Mouse (Mus musculus): ENCODE results near the gene Sox18. TPM values are rescaled to one million over a fixed set of nuclear protein-coding genes. Genes with fewer than 3 reads are reported as not detected.

The Sox18 gene
- polyA plus RNA-seq (2017; shearing (Covaris generic)) = 1 to 10 TPM in 1 of 2 experiments, not detected in 1; 1.5 TPM

DNA sequence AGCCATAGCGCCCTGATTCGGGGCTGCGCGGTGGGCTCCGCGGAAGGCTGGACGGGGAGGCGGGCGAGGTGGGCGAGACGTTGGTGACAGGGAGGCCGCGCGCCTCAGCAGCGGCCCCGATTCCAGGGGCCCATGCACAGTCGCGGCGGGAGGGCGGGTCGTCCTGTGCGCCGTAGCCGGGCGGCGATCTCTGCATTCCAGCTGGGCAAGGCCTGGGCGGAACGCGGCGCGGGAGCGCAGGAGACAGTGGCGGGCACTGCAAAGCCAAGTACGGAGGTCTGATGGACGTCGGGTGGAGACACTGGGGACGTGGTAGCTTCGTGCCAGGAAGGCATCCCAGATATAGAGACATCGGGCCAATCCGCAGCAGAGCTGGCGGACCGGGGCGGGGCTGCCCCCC, at the start of gene Sox18:
TSS of gene Sox18 (minus strand) at position 315 of the 400 bp plus-strand sequence.

DNA sequence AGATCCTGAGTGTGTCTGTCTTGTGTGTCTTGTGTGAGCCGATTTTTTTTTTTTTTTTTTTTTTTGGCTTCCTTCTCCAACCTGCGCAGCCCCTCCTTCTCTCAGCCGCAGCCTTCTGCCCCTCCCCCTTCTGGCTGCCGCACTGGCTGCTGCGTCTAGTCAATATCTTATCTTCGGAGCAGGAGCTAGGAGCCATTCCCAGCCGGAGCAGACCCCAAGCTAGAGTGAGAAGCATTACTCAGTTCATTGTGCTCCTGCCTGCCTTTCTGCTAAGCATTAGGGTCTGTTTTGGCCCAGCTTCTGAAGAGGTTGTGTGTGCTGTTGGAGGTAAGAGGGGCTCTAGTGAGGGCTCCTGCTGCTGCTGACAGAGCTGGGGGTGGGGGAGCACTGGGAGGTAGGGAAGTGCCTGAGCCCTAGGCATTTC, 43.5 kb upstream of the Sox18 start, which contains the start of gene Oprl1:
TSS of gene Oprl1 (plus strand) at position 114 of the 424 bp plus-strand sequence.

DNA sequence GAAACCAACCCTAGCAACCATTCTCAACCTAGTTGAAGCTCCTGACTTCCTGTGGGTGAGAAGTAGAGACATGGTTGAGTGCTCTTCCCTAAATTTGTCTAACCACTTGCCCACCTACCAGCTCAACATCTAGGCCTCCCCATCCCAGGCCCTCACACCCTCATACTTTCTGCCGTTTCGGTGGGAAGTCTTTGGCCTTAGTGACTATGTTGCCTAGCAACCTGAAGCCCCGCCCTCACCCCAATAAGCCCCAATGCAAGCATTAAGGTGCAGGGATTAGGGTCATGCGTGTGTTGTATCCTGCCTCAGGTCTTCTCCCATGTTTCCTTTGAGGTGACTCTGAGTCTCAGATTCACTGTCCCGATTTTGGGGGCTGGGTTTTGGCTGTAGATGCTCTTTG, 26.8 kb upstream of the Sox18 start, which contains the start of gene Lkaaear1:
TSS of gene Lkaaear1 (minus strand) at position 202 of the 400 bp plus-strand sequence.

DNA sequence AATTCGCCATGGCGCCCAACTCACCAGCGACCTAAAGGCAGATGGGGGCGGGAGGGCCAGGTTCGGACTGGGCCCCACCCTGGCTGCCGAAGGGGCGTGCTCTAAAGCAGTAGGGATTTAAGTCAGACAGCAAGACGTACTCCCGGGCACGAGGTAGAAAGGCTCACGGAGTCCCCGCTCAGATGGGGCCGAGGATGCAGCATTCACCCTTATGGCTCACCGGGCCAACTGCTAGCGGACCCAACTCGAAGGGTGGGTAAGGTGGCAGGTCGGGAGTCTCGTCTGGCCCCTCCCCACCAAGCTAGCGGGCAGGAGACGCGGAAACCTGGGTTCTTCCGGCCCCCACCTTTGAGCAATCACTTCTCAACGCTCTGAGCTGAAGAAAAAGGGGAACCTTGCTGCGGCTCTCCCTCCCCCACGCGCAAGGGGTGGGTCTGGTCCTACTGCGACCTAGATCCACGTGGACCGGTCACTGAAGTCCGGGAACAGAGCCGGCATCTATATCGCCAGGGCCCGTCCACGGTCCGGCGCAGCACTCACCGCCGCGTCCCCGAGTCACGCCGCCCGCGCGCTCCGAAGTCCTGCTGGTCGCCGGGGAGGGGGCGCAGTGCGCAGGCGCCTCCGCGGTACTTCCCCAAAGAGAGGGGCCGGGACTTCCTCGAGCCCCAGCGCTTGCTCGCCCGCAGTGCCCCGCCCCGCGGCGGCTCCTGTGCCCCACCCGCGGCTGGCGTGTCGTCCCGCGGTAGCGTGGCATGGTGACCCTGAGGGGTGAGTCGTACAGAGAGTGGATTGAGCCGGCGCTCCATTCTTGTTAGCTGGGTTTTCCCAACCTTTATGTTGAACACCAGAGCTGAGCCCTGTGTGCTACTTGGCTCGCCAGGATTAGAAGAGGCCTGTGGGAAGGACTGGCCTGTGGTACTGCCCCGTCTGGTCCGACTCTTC, 22.2 kb upstream of the Sox18 start, which contains the start of gene Rgs19:
TSS of gene Rgs19 (minus strand) at position 639 of the 942 bp plus-strand sequence.

DNA sequence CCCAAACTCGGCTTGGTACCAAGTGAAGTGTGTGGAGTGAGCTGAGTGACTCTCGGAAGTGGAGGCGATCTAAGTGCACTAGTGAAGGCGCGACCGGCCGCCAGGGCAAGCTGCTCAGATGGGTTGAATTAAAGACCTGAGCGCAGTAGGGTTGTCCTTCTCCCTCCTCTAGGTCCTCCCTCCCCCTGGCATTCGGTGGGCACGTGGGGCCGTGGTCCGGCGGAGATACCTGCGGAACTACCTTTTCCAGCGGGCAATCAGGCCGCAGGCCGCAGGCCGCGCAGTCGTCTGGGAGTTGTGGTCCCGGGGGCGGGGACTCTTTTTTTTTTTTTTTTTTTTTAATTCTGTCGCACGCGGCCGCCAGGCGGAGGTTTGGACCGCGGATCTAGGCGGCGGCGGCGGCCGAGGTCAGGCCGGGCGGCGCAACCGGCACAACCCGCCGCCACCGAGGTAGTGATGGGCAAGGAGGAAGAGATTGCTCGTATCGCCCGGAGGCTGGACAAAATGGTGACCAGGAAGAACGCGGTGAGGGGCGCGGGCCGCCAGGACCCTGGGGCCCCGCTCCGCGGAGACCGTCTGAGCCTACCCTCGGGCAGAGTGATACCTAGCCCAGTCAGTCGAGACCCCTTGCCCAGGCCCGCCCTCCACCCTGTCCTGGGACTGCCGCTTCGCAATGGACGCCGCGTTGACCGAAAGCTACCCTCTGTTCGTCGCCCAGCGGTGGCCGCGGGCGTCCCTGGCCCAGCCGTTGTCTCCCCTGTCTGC, 8.7 kb upstream of the Sox18 start, which contains the start of gene Tcea2:
TSS of gene Tcea2 (plus strand) at position 360 of the 765 bp plus-strand sequence.

DNA sequence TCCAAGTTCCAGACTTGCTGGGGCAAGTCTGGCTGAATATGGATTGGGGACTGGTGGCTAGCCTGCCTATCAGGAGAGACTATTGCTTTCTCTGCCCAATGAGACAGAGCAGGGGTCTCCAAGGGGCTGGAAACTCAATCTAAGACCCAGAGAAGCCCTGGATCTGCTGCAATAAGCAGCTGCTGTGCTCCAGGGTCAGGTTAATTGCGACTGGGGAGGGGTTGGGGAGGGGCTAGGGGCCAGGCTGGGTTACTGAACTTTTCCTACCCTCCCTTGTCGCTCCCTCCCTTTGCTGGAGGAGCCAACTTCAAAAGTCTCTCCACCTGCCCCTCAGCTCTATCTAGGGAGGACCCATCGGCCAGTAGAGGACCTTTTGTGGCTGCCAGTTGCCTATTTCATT, 14.7 kb downstream of the Sox18 start, which contains the start of gene Gm29797:
TSS of gene Gm29797 (plus strand) at position 301 of the 400 bp plus-strand sequence.

Other genes with a start within 250 kb of the Sox18 start
- 1 to 10 TPM; 2.1 to 2.2 TPM for gene Zbtb46, start 212.2 kb downstream of the Sox18 start, polyA plus RNA-seq (2017; shearing (Covaris generic))
- 1 to 10 TPM in 1 of 2 experiments, under 1 TPM in 1; 0.66 to 2.1 TPM for gene Abhd16b, start 178.4 kb downstream of the Sox18 start, polyA plus RNA-seq (2017; shearing (Covaris generic))
- 10 to 100 TPM; 79.6 to 96.6 TPM for gene Tpd52l2, start 174.5 kb downstream of the Sox18 start, polyA plus RNA-seq (2017; shearing (Covaris generic))
- gene Dnajc5, start 151.2 kb downstream of the Sox18 start, polyA plus RNA-seq (2017; shearing (Covaris generic)) = 100 to 1,000 TPM in 1 of 2 experiments, 10 to 100 TPM in 1; 94.2 to 122 TPM
- 100 to 1,000 TPM; 197 to 240 TPM for gene Uckl1, start 86.7 kb downstream of the Sox18 start, polyA plus RNA-seq (2017; shearing (Covaris generic))
- 100 to 1,000 TPM in 1 of 2 experiments, 10 to 100 TPM in 1; 85.7 to 111 TPM for gene Prpf6, start 79.8 kb downstream of the Sox18 start, polyA plus RNA-seq (2017; shearing (Covaris generic))
- 10 to 100 TPM; 23.9 to 37.2 TPM for gene Zfp512b, start 78.8 kb downstream of the Sox18 start, polyA plus RNA-seq (2017; shearing (Covaris generic))
- gene Samd10, start 72.4 kb downstream of the Sox18 start, polyA plus RNA-seq (2017; shearing (Covaris generic)) = 10 to 100 TPM; 33.2 to 43.9 TPM
- not detected for gene Gm29797, start 14.6 kb downstream of the Sox18 start, polyA plus RNA-seq (2017; shearing (Covaris generic))
- 10 to 100 TPM; 20.4 to 20.6 TPM for gene Tcea2, start 8.7 kb upstream of the Sox18 start, polyA plus RNA-seq (2017; shearing (Covaris generic))
- gene Rgs19, start 22.3 kb upstream of the Sox18 start, polyA plus RNA-seq (2017; shearing (Covaris generic)) = 100 to 1,000 TPM; 186 to 225 TPM
- not detected for gene Lkaaear1, start 26.8 kb upstream of the Sox18 start, polyA plus RNA-seq (2017; shearing (Covaris generic))
- gene Oprl1, start 43.4 kb upstream of the Sox18 start, polyA plus RNA-seq (2017; shearing (Covaris generic)) = not detected
- gene Myt1, start 91.7 kb upstream of the Sox18 start, polyA plus RNA-seq (2017; shearing (Covaris generic)) = under 1 TPM; 0.24 to 0.64 TPM
- 10 to 100 TPM; 57.5 to 67.5 TPM for gene Pcmtd2, start 166.2 kb upstream of the Sox18 start, polyA plus RNA-seq (2017; shearing (Covaris generic))
- 10 to 100 TPM; 28.6 to 37.9 TPM for gene Polr3k, start 192.7 kb upstream of the Sox18 start, polyA plus RNA-seq (2017; shearing (Covaris generic))